Mouse (Mus musculus) liver, embryonic 13.5 days (tissue): ENCODE results near the gene Foxj3. TPM values are rescaled to one million over a fixed set of nuclear protein-coding genes. Genes with fewer than 3 reads are reported as not detected.
"Not testable (repeated sequence)": the region's sequence is repeated elsewhere in the genome, so short reads cannot be mapped to it uniquely, and the experiment has no call there.

Source experiments
- ATAC-seq: fragments of 200-750 bp; cut with Nextera tagmentation; 2 replicates; pipeline ENCODE4 v1.8.0; 2017; ENCODE audit warnings: low read depth, mild to moderate bottlenecking, moderate number of reproducible peaks, moderate library complexity
- DNase-seq: peaks from one replicate; pipeline ENCODE4 v3.0.0; 2022
- H3K27ac ChIP-seq: fragments of 300-500 bp; sonication (generic); 2 replicates; pipeline ENCODE4 v1.5.1; 2015; ENCODE audit warnings: moderate library complexity, mild to moderate bottlenecking, inconsistent platforms
- H3K27me3 ChIP-seq: fragments of 300-500 bp; sonication (generic); 2 replicates; pipeline ENCODE4 v1.6.1; 2015; ENCODE audit warnings: mild to moderate bottlenecking, inconsistent platforms
- H3K36me3 ChIP-seq: fragments of 300-500 bp; sonication (generic); 2 replicates; pipeline ENCODE4 v1.6.1; 2015; ENCODE audit warnings: mild to moderate bottlenecking, inconsistent platforms
- H3K4me1 ChIP-seq: fragments of 300-500 bp; sonication (generic); replicated peaks from 2 replicates; pipeline ENCODE4 v1.6.1; 2015; ENCODE audit warnings: inconsistent platforms
- H3K4me2 ChIP-seq: fragments of 300-500 bp; sonication (generic); 2 replicates; pipeline ENCODE4 v1.6.1; 2015; ENCODE audit warnings: inconsistent platforms, mild to moderate bottlenecking, moderate library complexity
- H3K4me3 ChIP-seq: fragments of 300-500 bp; sonication (generic); replicated peaks from 2 replicates; pipeline ENCODE4 v1.5.1; 2015; ENCODE audit warnings: mild to moderate bottlenecking, inconsistent platforms
- H3K9ac ChIP-seq: fragments of 300-500 bp; sonication (generic); 2 replicates; pipeline ENCODE4 v1.6.1; 2015; ENCODE audit warnings: mild to moderate bottlenecking, inconsistent platforms
- H3K9me3 ChIP-seq: fragments of 300-500 bp; sonication (generic); replicated peaks from 2 replicates; pipeline ENCODE4 v1.6.1; 2016; ENCODE audit warnings: inconsistent platforms
- WGBS: fragments of 180-500 bp; shearing (Covaris S2); methylation state at CpG from one replicate; pipeline ENCODE4 v1.1.7; 2015; ENCODE audit not compliant: insufficient replicate concordance; 5-methylcytosine and 5-hydroxymethylcytosine counted together
- polyA plus RNA-seq: library from polyadenylated mRNA; unstranded; fragments of >200 nt; fragmentation: Nextera tagmentation; extraction: Ambion mirVana; gene quantifications from 2 replicates; pipeline ENCODE4 v1.2.1, GENCODE M21; 2015

Foxj3 gene
- polyA plus RNA-seq, result 5.4 and 7.4 TPM in 2 replicates

DNA sequence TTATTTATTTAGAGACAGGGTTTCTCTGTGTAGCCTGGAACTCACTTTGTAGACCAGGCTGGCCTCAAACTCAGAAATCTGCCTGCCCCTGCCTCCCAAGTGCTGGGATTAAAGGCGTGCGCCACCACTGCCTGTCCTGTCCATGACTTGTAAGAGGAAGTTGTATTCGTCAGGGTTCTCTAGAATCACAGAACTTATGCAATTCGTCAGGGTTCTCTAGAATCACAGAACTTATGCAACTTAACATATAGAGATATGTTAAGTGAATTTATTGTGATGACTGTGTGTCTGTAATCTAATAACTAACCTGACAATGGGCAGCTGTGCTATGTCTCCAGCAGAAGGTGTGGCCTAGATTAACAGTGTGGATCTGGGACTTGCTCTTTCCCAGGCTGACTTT is at the start of gene Foxj3:
Gene Foxj3, plus strand, starts transcription at position 390 of the 400 bp plus-strand sequence.
- peaks cover 31% of the 10 kb centered on the region for H3K4me1 ChIP-seq
- not testable (repeated sequence) for H3K36me3 ChIP-seq, H3K4me2 ChIP-seq, DNase-seq, H3K4me3 ChIP-seq, H3K27me3 ChIP-seq, H3K27ac ChIP-seq, H3K9me3 ChIP-seq, H3K9ac ChIP-seq, ATAC-seq
- 55% methylated on average over 4 of the region's 4 CpGs for WGBS

DNA sequence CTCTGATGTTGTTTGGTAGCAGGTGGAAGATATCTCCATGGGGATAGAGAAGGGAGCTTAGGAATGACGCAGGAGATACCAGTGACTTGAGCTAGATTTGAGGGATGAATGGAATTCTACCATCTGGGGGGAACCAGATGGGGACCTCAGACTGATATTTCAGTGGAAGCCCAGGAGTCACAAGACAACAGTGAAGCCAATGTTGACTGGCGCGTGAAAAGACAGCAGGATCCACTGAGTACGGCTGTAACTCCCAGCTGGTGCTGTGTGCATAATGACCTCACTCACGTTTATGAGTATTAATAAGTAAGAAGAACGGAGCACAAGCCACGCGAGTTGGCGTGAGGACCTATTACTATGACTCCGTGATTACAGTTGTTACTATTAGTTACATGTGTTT is 47.1 kb upstream of the Foxj3 start:
- 78% methylated on average over 10 of the region's 10 CpGs for WGBS
- Histone ChIP-seq H3K27me3 (peaks cover 45% of the 10 kb centered on the region), H3K9ac (no peak overlapping the region)

GRCm38 (mm10) chr4:119490806-119491205 is 46.0 kb upstream of the Foxj3 start:
- H3K4me1 ChIP-seq, result peaks cover 11% of the 10 kb centered on the region
- ATAC-seq (no peak), DNase-seq (peak; percentile 10)
- no peak overlapping the region for H3K4me2 ChIP-seq
- no peaks in the 10 kb centered on the region for H3K36me3 ChIP-seq
- WGBS, result 60% methylated on average over 3 of the region's 3 CpGs
- no peaks in the 10 kb centered on the region for H3K9me3 ChIP-seq
- H3K4me3 ChIP-seq, result no peak overlapping the region
- H3K9ac ChIP-seq, result no peak overlapping the region
- no peak overlapping the region for H3K27ac ChIP-seq
- H3K27me3 ChIP-seq, result peaks cover 51% of the 10 kb centered on the region

More for the DNA sequence above, 47.1 kb upstream of the Foxj3 start:
- no peak for ATAC-seq
- Histone ChIP-seq H3K4me2 (no peak overlapping the region), H3K27ac (no peak overlapping the region), H3K9me3 (no peaks in the 10 kb centered on the region), H3K4me3 (no peak overlapping the region), H3K36me3 (no peaks in the 10 kb centered on the region), H3K4me1 (peaks cover 11% of the 10 kb centered on the region)
- no peak for DNase-seq

DNA sequence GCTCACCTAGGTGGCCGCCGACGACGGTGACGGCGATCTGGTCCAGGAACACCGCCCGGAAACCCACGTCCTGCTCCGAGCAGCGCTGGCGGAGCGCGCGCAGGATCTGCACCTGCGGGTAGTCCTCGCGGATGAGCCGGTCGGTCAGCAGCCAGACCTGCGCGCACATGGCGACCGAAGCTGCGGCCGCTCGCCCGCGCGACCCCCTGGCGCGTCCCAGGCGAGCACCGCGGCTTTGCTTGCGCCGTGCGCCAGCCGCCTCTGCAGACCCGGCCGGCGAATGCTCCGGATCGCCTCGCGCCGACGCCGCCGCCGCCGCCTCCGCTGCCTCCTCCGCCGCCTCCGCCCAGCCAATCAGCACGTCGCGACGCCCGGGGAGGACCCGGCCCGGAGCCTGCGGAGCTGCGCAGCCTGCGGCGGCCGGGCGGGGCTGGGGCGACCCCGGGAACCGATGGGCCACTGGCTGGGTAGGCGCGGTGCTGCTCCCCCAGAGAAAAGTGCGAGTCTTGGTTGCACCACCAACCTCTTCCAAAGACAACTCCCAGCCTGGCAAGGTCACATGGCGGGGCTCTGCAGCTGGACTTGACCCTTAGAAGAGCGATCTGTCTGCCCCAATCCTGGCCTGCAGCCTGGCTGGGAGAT is 44.4 kb upstream of the Foxj3 start, which contains the start of gene Rimkla:
Gene Rimkla, minus strand, starts transcription at position 338 of the 642 bp plus-strand sequence.
- WGBS, result under 1% methylated on average over 77 of the region's 77 CpGs
- Histone ChIP-seq H3K27ac (no peak within 1 kb of the TSS), H3K36me3 (no peaks in the 10 kb centered on the region), H3K4me3 (peak within 1 kb of the TSS; percentile 52), H3K27me3 (peaks cover 55% of the 10 kb centered on the region), H3K9me3 (no peaks in the 10 kb centered on the region), H3K4me1 (peaks cover 11% of the 10 kb centered on the region), H3K9ac (no peak within 1 kb of the TSS), H3K4me2 (peak within 1 kb of the TSS; percentile 67)
- peak; percentile 6 for DNase-seq
- ATAC-seq, result peak; percentile 50; the same call in 1 of the 2 replicates

- Histone ChIP-seq H3K4me2 (peak overlapping the region; percentile 67), H3K36me3 (no peaks in the 10 kb centered on the region), H3K9ac (no peak overlapping the region), H3K9me3 (no peaks in the 10 kb centered on the region), H3K27ac (no peak overlapping the region), H3K4me3 (peak overlapping the region; percentile 52), H3K27me3 (peaks cover 55% of the 10 kb centered on the region), H3K4me1 (peaks cover 11% of the 10 kb centered on the region)
- 30% methylated on average over 10 of the region's 10 CpGs for WGBS
- ATAC-seq (no peak), DNase-seq (no peak)
Measured at GRCm38 (mm10) chr4:119492933-119493327, 43.9 kb upstream of the Foxj3 start.

DNA sequence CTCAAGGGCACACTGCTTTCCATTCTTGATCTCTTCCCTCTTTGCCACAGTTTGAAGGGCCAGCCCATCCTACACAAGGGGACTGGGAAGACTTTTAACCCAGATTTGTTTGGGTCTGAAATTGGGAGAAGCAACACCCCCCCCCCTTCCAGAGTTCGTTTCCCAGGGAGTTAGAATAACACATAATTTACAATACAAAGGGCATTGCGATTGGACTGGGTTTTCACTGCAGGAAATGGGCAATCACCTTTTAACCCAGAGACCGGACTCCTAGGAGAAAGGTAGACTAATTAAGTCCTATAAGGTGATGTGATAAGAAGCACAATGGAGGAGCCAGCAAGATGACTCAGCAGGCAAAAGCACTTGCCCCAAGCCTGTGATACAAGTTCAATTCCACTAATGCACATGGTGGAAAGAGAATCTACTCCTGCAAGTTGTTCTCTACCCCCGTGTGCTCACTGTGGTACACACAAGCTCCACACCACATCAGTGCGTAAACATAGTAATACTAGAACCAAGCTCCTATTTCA is 38.4 kb upstream of the Foxj3 start:
- WGBS, result 53% methylated on average over 5 of the region's 5 CpGs
- no peaks in the 10 kb centered on the region for H3K9me3 ChIP-seq
- H3K9ac ChIP-seq, result no peak overlapping the region
- H3K4me1 ChIP-seq, result no peaks in the 10 kb centered on the region
- DNase-seq, result no peak
- H3K36me3 ChIP-seq, result no peaks in the 10 kb centered on the region
- no peak overlapping the region for H3K27ac ChIP-seq
- peaks cover 28% of the 10 kb centered on the region for H3K27me3 ChIP-seq
- ATAC-seq, result no peak
- no peak overlapping the region for H3K4me3 ChIP-seq
- no peak overlapping the region for H3K4me2 ChIP-seq

DNA sequence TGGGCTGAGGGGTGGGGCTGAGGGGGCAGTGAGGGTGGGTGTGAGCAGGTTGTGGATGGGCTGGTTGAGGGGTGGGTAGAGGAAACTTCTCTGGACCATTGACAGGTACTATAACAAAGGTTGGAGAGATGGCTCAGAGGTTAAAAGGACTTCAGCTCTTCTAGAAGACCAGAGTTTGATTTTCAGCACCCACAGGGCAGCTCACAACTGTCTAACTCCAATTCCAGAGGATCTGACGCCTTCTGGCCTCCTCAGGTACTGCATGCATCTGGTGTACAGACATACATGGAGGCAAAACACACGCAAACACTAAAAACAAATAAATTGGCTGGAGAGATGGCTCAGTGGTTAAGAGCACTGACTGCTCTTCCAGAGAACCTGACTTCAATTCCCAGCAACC is 25.2 kb upstream of the Foxj3 start:
- Histone ChIP-seq H3K9ac (no peak overlapping the region), H3K4me1 (no peaks in the 10 kb centered on the region), H3K9me3 (no peaks in the 10 kb centered on the region), H3K27ac (no peak overlapping the region), H3K4me2 (no peak overlapping the region), H3K27me3 (no peaks in the 10 kb centered on the region), H3K4me3 (no peak overlapping the region), H3K36me3 (no peaks in the 10 kb centered on the region)
- 54% methylated on average over 2 of the region's 2 CpGs for WGBS
- no peak for ATAC-seq
- DNase-seq, result no peak

- DNase-seq (no peak), ATAC-seq (no peak)
- Histone ChIP-seq H3K4me3 (no peak overlapping the region), H3K36me3 (no peaks in the 10 kb centered on the region), H3K9ac (no peak overlapping the region), H3K4me2 (no peak overlapping the region), H3K4me1 (no peaks in the 10 kb centered on the region), H3K27ac (no peak overlapping the region), H3K9me3 (no peaks in the 10 kb centered on the region), H3K27me3 (no peaks in the 10 kb centered on the region)
- 38% methylated on average over 3 of the region's 3 CpGs for WGBS
Measured at GRCm38 (mm10) chr4:119512731-119513141, 24.1 kb upstream of the Foxj3 start.

- Histone ChIP-seq H3K4me2 (no peak overlapping the region), H3K9me3 (no peaks in the 10 kb centered on the region), H3K27ac (no peak overlapping the region), H3K27me3 (no peaks in the 10 kb centered on the region), H3K4me1 (no peaks in the 10 kb centered on the region), H3K4me3 (no peak overlapping the region), H3K36me3 (no peaks in the 10 kb centered on the region), H3K9ac (no peak overlapping the region)
- no peak for DNase-seq
- no peak for ATAC-seq
- WGBS, result 49% methylated on average over 4 of the region's 4 CpGs
Measured at GRCm38 (mm10) chr4:119523575-119523974, 13.2 kb upstream of the Foxj3 start.

- no peak for DNase-seq
- Histone ChIP-seq H3K4me2 (no peak overlapping the region), H3K9me3 (no peaks in the 10 kb centered on the region), H3K27me3 (no peaks in the 10 kb centered on the region), H3K9ac (no peak overlapping the region), H3K4me1 (no peaks in the 10 kb centered on the region), H3K4me3 (no peak overlapping the region), H3K27ac (no peak overlapping the region), H3K36me3 (no peaks in the 10 kb centered on the region)
- WGBS, result 69% methylated on average over 1 of the region's 1 CpGs
- no peak for ATAC-seq
Measured at GRCm38 (mm10) chr4:119524010-119524409, 12.8 kb upstream of the Foxj3 start.

- no peaks in the 10 kb centered on the region for H3K9me3 ChIP-seq
- no peaks in the 10 kb centered on the region for H3K4me1 ChIP-seq
- H3K27me3 ChIP-seq, result no peaks in the 10 kb centered on the region
- 76% methylated on average over 2 of the region's 2 CpGs for WGBS
- no peak overlapping the region for H3K4me3 ChIP-seq
- ATAC-seq (no peak), DNase-seq (no peak)
- H3K36me3 ChIP-seq, result no peaks in the 10 kb centered on the region
- H3K4me2 ChIP-seq, result no peak overlapping the region
- H3K27ac ChIP-seq, result no peak overlapping the region
- H3K9ac ChIP-seq, result no peak overlapping the region
Measured at GRCm38 (mm10) chr4:119524466-119524865, 12.3 kb upstream of the Foxj3 start.

GRCm38 (mm10) chr4:119526329-119526845 is 10.4 kb upstream of the Foxj3 start:
- no peak overlapping the region for H3K9ac ChIP-seq
- H3K27ac ChIP-seq, result no peak overlapping the region
- H3K4me3 ChIP-seq, result no peak overlapping the region
- H3K27me3 ChIP-seq, result no peaks in the 10 kb centered on the region
- no peaks in the 10 kb centered on the region for H3K9me3 ChIP-seq
- DNase-seq (no peak), ATAC-seq (no peak)
- no peaks in the 10 kb centered on the region for H3K4me1 ChIP-seq
- no peak overlapping the region for H3K4me2 ChIP-seq
- no peaks in the 10 kb centered on the region for H3K36me3 ChIP-seq
